In genomic region chr9:95150998-95151397, GRCm38 (mm10) we compare ENCODE assay signal across 25 mouse cellular contexts.
DNase-seq lines count a peak whose midpoint lies in the region; ATAC-seq and TF ChIP-seq lines count a peak whose summit lies in the region.
"Had no signal": no experiment of that assay in that cellular context is flagged by ENCODE, and none has a peak within 500 bp of the region (broad histone marks: within the 10 kb centered on the region; RNA-seq: fewer than 3 reads in every experiment).

No protein-coding gene starts in this region.

- no peaks in the 10 kb centered on the region for H3K27me3 ChIP-seq in hindbrain, embryonic 15.5 days
- no peaks in the 10 kb centered on the region for H3K27me3 ChIP-seq in hindbrain, embryonic 10.5 days (ENCODE audit: insufficient read depth, poor library complexity, severe bottlenecking)
- no peaks in the 10 kb centered on the region for H3K27me3 ChIP-seq in kidney, adult 2 months (replicated peaks; ENCODE audit: control insufficient read depth, insufficient read depth, low read length)
- no peaks in the 10 kb centered on the region for H3K27me3 ChIP-seq in liver, adult 2 months (ENCODE audit: control insufficient read depth, insufficient read depth, low read length)
- no peaks in the 10 kb centered on the region for H3K27me3 ChIP-seq in liver, embryonic 11.5 days (replicated peaks; ENCODE audit: control insufficient read depth, insufficient read depth, low read length)
- H3K27me3 ChIP-seq: CH12.LX; forebrain, embryonic 12.5 days; forebrain, embryonic 15.5 days; heart, embryonic 12.5 days; heart, embryonic 15.5 days; Patski had no signal

- 0 out of 2 replicates have a peak, but pooled peaks have one; percentile 17 for ATAC-seq in hindbrain, embryonic 15.5 days (ENCODE audit: low FRiP score, low read depth)
- ATAC-seq in liver, embryonic 11.5 days (replicated peaks; ENCODE audit: low FRiP score): no peak
- ATAC-seq: intestine, postnatal 0 days had no signal

- H3K9me3 ChIP-seq in hindbrain, embryonic 15.5 days: no peaks in the 10 kb centered on the region
- H3K9me3 ChIP-seq in hindbrain, embryonic 10.5 days: no peaks in the 10 kb centered on the region
- no peaks in the 10 kb centered on the region for H3K9me3 ChIP-seq in liver, embryonic 11.5 days (ENCODE audit: control insufficient read depth, low read length)
- H3K9me3 ChIP-seq: forebrain, embryonic 12.5 days; forebrain, embryonic 15.5 days; heart, embryonic 12.5 days; heart, embryonic 15.5 days had no signal

- 61% methylated on average over 4 of the region's 4 CpGs for WGBS in hindbrain, embryonic 15.5 days
- 76% methylated on average over 4 of the region's 4 CpGs for WGBS in hindbrain, embryonic 10.5 days
- 73% methylated on average over 4 of the region's 4 CpGs for WGBS in kidney, adult 2 months
- 79% methylated on average over 4 of the region's 4 CpGs for WGBS in liver, adult 2 months
- 71% methylated on average over 4 of the region's 4 CpGs for WGBS in liver, embryonic 11.5 days

- no peak overlapping the region for H3K27ac ChIP-seq in hindbrain, embryonic 15.5 days (replicated peaks)
- no peak overlapping the region for H3K27ac ChIP-seq in hindbrain, embryonic 10.5 days
- peak overlapping the region; percentile 83 for H3K27ac ChIP-seq in kidney, adult 2 months (ENCODE audit: insufficient read depth, low read depth, low read length)
- peak overlapping the region; percentile 8; the same call in 1 of the 2 replicates for H3K27ac ChIP-seq in liver, adult 2 months (replicated peaks; ENCODE audit: insufficient read depth, low read depth, low read length)
- H3K27ac ChIP-seq in liver, embryonic 11.5 days (ENCODE audit: low read depth, low read length): no peak overlapping the region
- H3K27ac ChIP-seq: forebrain, embryonic 12.5 days; forebrain, embryonic 15.5 days; heart, embryonic 15.5 days; hindbrain, embryonic 14.5 days had no signal

- no peak for TF ChIP-seq POLR2A in kidney, adult 2 months (IDR thresholded peaks at IDR 0.05; ENCODE audit: low read depth, low read length)
- TF ChIP-seq POLR2A in liver, adult 2 months (IDR thresholded peaks at IDR 0.05; ENCODE audit: extremely low read depth, insufficient read depth, low read length): no peak

- no peak for DNase-seq in hindbrain, embryonic 10.5 days (ENCODE audit: low spot score)
- DNase-seq in kidney, adult 2 months: no peak
- no peak for DNase-seq in kidney, postnatal 4 days
- no peak for DNase-seq in liver, adult 2 months (ENCODE audit: extremely low read depth, low read depth, low spot score)
- DNase-seq in liver, embryonic 11.5 days (ENCODE audit: low spot score): no peak
- DNase-seq in heart, postnatal 4 days: no peak
- DNase-seq: adrenal gland, postnatal 10 days; adrenal gland, postnatal 36 days; cerebellum, adult 18-20 months; cerebellum, adult 9-10 months; cerebellum, postnatal 14 days; gastrocnemius, postnatal 25 days; heart, adult 18-20 months; heart, postnatal 10 days; heart, postnatal 36 days had no signal

- no peaks in the 10 kb centered on the region for H3K79me2 ChIP-seq in liver, adult 2 months (ENCODE audit: control insufficient read depth, insufficient read depth, low read length)

- H3K4me3 ChIP-seq in hindbrain, embryonic 15.5 days: no peak overlapping the region
- H3K4me3 ChIP-seq in hindbrain, embryonic 10.5 days: no peak overlapping the region
- no peak overlapping the region for H3K4me3 ChIP-seq in kidney, adult 2 months (ENCODE audit: insufficient read depth, low read depth, low read length)
- no peak overlapping the region for H3K4me3 ChIP-seq in liver, adult 2 months (ENCODE audit: insufficient read depth, low read depth, low read length)
- H3K4me3 ChIP-seq in liver, embryonic 11.5 days (ENCODE audit: low read depth, low read length): no peak overlapping the region
- H3K4me3 ChIP-seq: forebrain, embryonic 12.5 days; forebrain, embryonic 15.5 days; heart, embryonic 12.5 days; heart, embryonic 15.5 days had no signal

- no peaks in the 10 kb centered on the region for H3K4me1 ChIP-seq in hindbrain, embryonic 15.5 days (replicated peaks)
- no peaks in the 10 kb centered on the region; the same call in 1 of the 2 replicates for H3K4me1 ChIP-seq in hindbrain, embryonic 10.5 days (replicated peaks)
- 0 out of 2 replicates have a peak, but pooled peaks cover 2% of the 10 kb centered on the region for H3K4me1 ChIP-seq in kidney, adult 2 months (ENCODE audit: control insufficient read depth, insufficient read depth, low read length)
- peaks cover 2% of the 10 kb centered on the region; the same call in 1 of the 2 replicates for H3K4me1 ChIP-seq in liver, adult 2 months (ENCODE audit: control insufficient read depth, insufficient read depth, low read length)
- H3K4me1 ChIP-seq in liver, embryonic 11.5 days (replicated peaks; ENCODE audit: control insufficient read depth, insufficient read depth, low read length): no peaks in the 10 kb centered on the region
- H3K4me1 ChIP-seq: forebrain, embryonic 15.5 days had no signal

- no peaks in the 10 kb centered on the region for H3K36me3 ChIP-seq in hindbrain, embryonic 15.5 days
- no peaks in the 10 kb centered on the region for H3K36me3 ChIP-seq in hindbrain, embryonic 10.5 days
- no peaks in the 10 kb centered on the region for H3K36me3 ChIP-seq in kidney, adult 2 months (ENCODE audit: control insufficient read depth, insufficient read depth, low read length)
- no peaks in the 10 kb centered on the region for H3K36me3 ChIP-seq in liver, adult 2 months (ENCODE audit: control insufficient read depth, insufficient read depth, low read length)
- no peaks in the 10 kb centered on the region for H3K36me3 ChIP-seq in liver, embryonic 11.5 days (ENCODE audit: control insufficient read depth, insufficient read depth, low read length)
- H3K36me3 ChIP-seq: forebrain, embryonic 12.5 days; forebrain, embryonic 15.5 days; G1E; heart, embryonic 12.5 days; heart, embryonic 15.5 days had no signal

- TF ChIP-seq CTCF in kidney, adult 2 months (conservative IDR thresholded peaks at IDR 0.05; ENCODE audit: insufficient read depth, insufficient read length, low read depth, low read length): no peak
- no peak for TF ChIP-seq CTCF in liver, adult 2 months (IDR thresholded peaks at IDR 0.05; ENCODE audit: low read depth, low read length)

- H3K4me2 ChIP-seq in hindbrain, embryonic 15.5 days: no peak overlapping the region
- no peak overlapping the region for H3K4me2 ChIP-seq in liver, embryonic 11.5 days
- H3K4me2 ChIP-seq: forebrain, embryonic 12.5 days; forebrain, embryonic 15.5 days; heart, embryonic 12.5 days; heart, embryonic 15.5 days; hindbrain, embryonic 14.5 days had no signal

- H3K9ac ChIP-seq in hindbrain, embryonic 15.5 days: no peak overlapping the region
- H3K9ac ChIP-seq in liver, adult 2 months (ENCODE audit: low read depth, low read length): no peak overlapping the region
- no peak overlapping the region for H3K9ac ChIP-seq in liver, embryonic 11.5 days (ENCODE audit: low read depth, low read length)
- H3K9ac ChIP-seq: forebrain, embryonic 12.5 days; forebrain, embryonic 15.5 days; heart, embryonic 12.5 days; heart, embryonic 15.5 days; hindbrain, embryonic 14.5 days had no signal

Comparison
In these comparisons a context has a peak if more than half of its experiments do, and no peak if none do; other contexts are left out.
1. H3K27ac ChIP-seq: peak in kidney, adult 2 months (single experiment) and liver, adult 2 months (single experiment); none in hindbrain, embryonic 15.5 days (single experiment), hindbrain, embryonic 10.5 days (single experiment) and liver, embryonic 11.5 days (single experiment).